Comparison of ENCODE assay signal across 10 mouse cellular contexts in the genomic region with DNA sequence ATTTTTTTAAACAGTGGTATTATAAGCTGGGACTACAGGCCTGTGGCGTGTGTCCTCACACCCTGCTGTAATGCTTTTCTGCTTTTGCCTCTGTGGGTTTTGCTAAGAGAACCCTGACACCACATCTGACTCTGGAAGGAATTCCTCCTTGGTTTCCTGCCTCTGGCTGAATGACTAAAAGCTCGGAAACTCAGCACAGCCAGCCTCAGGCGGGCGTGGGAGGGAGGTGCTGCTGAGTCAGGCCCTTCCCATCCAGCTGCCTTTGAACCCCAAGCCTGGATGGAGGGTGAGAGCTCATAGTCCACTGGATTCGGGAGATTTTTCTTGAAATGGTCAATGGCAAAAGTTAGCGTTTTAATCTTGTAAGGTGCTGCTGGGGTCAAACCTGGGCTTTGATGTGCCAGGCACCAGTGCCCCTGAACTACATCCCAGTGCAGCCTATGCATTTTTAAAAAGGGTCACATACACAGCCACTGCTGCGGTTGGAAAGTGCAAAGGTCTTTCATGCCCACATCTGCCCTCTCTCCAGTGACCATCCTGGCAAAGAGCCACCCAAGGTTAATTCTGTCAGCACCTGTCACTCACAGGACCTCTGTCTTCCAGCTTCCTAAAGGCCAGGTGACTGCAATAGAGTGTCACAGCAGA. TPM values are rescaled to one million over a fixed set of nuclear protein-coding genes. Genes with fewer than 3 reads are reported as not detected.
A peak's percentile ranks its signal among the peaks of the same experiment; 100 is the strongest.
DNase-seq lines count a peak whose midpoint lies in the region; ATAC-seq and TF ChIP-seq lines count a peak whose summit lies in the region.
"Had no signal": no experiment of that assay in that cellular context is flagged by ENCODE, and none has a peak within 500 bp of the region (broad histone marks: within the 10 kb centered on the region; RNA-seq: fewer than 3 reads in every experiment).

No protein-coding gene starts in this region.

- H3K9me3 ChIP-seq in heart, embryonic 11.5 days (replicated peaks; ENCODE audit: control insufficient read depth, low read length): no peaks in the 10 kb centered on the region
- H3K9me3 ChIP-seq in E14TG2a.4 (ENCODE audit: low read length): no peaks in the 10 kb centered on the region
- H3K9me3 ChIP-seq: G1E had no signal

- no peak for TF ChIP-seq CTCF in E14TG2a.4 (conservative IDR thresholded peaks at IDR 0.05; ENCODE audit: low read length)
- TF ChIP-seq CTCF in embryonic fibroblast, embryonic 13.5 days (IDR thresholded peaks at IDR 0.05; ENCODE audit: borderline replicate concordance, insufficient read depth, low read length): no peak

- no peak overlapping the region for H3K9ac ChIP-seq in heart, embryonic 11.5 days (ENCODE audit: low read depth, low read length)

- no peak for ATAC-seq in heart, embryonic 11.5 days (replicated peaks; ENCODE audit: insufficient number of reproducible peaks, low FRiP score, low TSS enrichment)
- ATAC-seq in erythroid progenitor cell, adult 5-6 weeks (replicated peaks; ENCODE audit: low FRiP score, poor library complexity, severe bottlenecking): no peak

- H3K4me1 ChIP-seq in heart, embryonic 11.5 days (ENCODE audit: control insufficient read depth, insufficient read depth, low read length): peaks cover 25% of the 10 kb centered on the region
- H3K4me1 ChIP-seq in E14TG2a.4 (replicated peaks; ENCODE audit: low read depth, low read length): peaks cover 72% of the 10 kb centered on the region
- H3K4me1 ChIP-seq in embryonic fibroblast, embryonic 13.5 days (ENCODE audit: control insufficient read depth, insufficient read depth, low read length): peaks cover 31% of the 10 kb centered on the region

- H3K27ac ChIP-seq in heart, embryonic 11.5 days (ENCODE audit: low read depth, low read length): no peak overlapping the region
- H3K27ac ChIP-seq in embryonic fibroblast, embryonic 13.5 days (ENCODE audit: insufficient read depth, low read length): peak overlapping the region; percentile 92

- no peak overlapping the region for H3K4me3 ChIP-seq in heart, embryonic 11.5 days (ENCODE audit: low read depth, low read length)
- H3K4me3 ChIP-seq in E14TG2a.4 (replicated peaks; ENCODE audit: low read length): peak overlapping the region; percentile 71; the same call in 1 of the 2 replicates
- no peak overlapping the region for H3K4me3 ChIP-seq in embryonic fibroblast, embryonic 13.5 days (ENCODE audit: insufficient read depth, low read length)

- TF ChIP-seq POLR2A in embryonic fibroblast, embryonic 13.5 days (IDR thresholded peaks at IDR 0.05; ENCODE audit: low read depth, low read length): no peak

- no peaks in the 10 kb centered on the region for H3K27me3 ChIP-seq in heart, embryonic 11.5 days (ENCODE audit: control insufficient read depth, insufficient read depth, low read length)
- peaks cover 17% of the 10 kb centered on the region for H3K27me3 ChIP-seq in E14TG2a.4 (ENCODE audit: insufficient read depth, low read length)

- DNase-seq in heart, adult 11 months: peak; percentile 94
- peak; percentile 76 for DNase-seq in kidney, postnatal 10 days
- DNase-seq in cerebellum, adult 11 months: no peak
- no peak for DNase-seq in urinary bladder, adult 2 months (ENCODE audit: low spot score)
- DNase-seq: cerebellum, adult 18-20 months had no signal

- 54% methylated on average over 7 of the region's 7 CpGs for WGBS in heart, embryonic 11.5 days (ENCODE audit: insufficient replicate concordance)

- H3K36me3 ChIP-seq in heart, embryonic 11.5 days (ENCODE audit: control insufficient read depth, insufficient read depth, low read length): peaks cover 4% of the 10 kb centered on the region; the same call in 1 of the 2 replicates
- H3K36me3 ChIP-seq in E14TG2a.4 (ENCODE audit: insufficient read depth, low read length): peaks cover 6% of the 10 kb centered on the region; the same call in 1 of the 2 replicates
- H3K36me3 ChIP-seq: G1E had no signal

- no peak overlapping the region for H3K4me2 ChIP-seq in heart, embryonic 11.5 days

RNA-seq across cellular contexts. Expression of a gene that starts 42.0 kb away (rescaled TPM):
- 128 TPM in 2 replicates for polyA plus RNA-seq in heart, embryonic 11.5 days (2014; fragmentation: Nextera tagmentation; extraction: Ambion mirVana)
- 73.5 and 84.4 TPM in 2 replicates for polyA plus RNA-seq in embryonic fibroblast, embryonic 13.5 days (2011; ENCODE audit: insufficient read length, low read depth, missing spikeins)
- total RNA-seq in erythroid progenitor cell, adult 5-6 weeks (2015; ENCODE audit: low replicate concordance): 13.7 and 15.9 TPM in 2 replicates
- total RNA-seq in erythroid progenitor cell, adult 5-6 weeks (2017; ENCODE audit: low replicate concordance): 29.1 and 39.9 TPM in 2 replicates
- polyA plus RNA-seq in urinary bladder, adult 2 months (2012; rRNA removed): 36.0 and 48.4 TPM in 2 replicates

RNA-seq across cellular contexts. Expression of a gene that starts 42.0 kb away (rescaled TPM):
- 21.1 and 21.6 TPM in 2 replicates for polyA plus RNA-seq in heart, embryonic 11.5 days (2014; fragmentation: Nextera tagmentation; extraction: Ambion mirVana)
- polyA plus RNA-seq in embryonic fibroblast, embryonic 13.5 days (2011; ENCODE audit: insufficient read length, low read depth, missing spikeins): 6.1 and 8.6 TPM in 2 replicates
- 5.8 and 6.7 TPM in 2 replicates for total RNA-seq in erythroid progenitor cell, adult 5-6 weeks (2015; ENCODE audit: low replicate concordance)
- total RNA-seq in erythroid progenitor cell, adult 5-6 weeks (2017; ENCODE audit: low replicate concordance): 2.3 and 2.4 TPM in 2 replicates
- 9.6 and 10.5 TPM in 2 replicates for polyA plus RNA-seq in urinary bladder, adult 2 months (2012; rRNA removed)

Comparison
In these comparisons a context has a peak if more than half of its experiments do, and no peak if none do; other contexts are left out.
1. DNase-seq: peak in heart, adult 11 months (single experiment) and kidney, postnatal 10 days (single experiment); none in cerebellum, adult 11 months (single experiment) and urinary bladder, adult 2 months (single experiment).